Comparison of ENCODE assay signal across 18 mouse cellular contexts in the genomic region with DNA sequence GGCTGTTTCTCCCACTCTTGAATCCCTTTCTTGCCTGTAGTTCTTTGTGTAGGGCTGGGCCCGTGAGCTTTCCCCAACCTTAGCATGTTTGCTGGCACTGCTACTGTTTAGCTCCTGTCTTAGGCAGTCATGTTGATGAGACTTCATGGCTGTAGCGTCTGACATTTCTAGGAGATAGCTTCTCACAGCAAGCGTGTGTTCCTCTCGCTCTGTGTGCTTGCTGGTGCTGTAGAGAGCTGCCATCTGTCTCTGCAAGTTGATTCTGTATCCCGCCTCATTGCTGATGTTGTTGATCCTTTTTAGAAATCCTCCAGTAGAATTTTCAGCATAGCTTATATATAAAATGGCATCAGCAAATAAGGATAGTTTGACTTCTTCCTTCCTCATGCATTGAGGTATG.
DNase-seq lines count a peak whose midpoint lies in the region; ATAC-seq and TF ChIP-seq lines count a peak whose summit lies in the region.
"Had no signal": no experiment of that assay in that cellular context is flagged by ENCODE, and none has a peak within 500 bp of the region (broad histone marks: within the 10 kb centered on the region; RNA-seq: fewer than 3 reads in every experiment).

No protein-coding gene starts in this region.

- H3K27me3 ChIP-seq in forebrain, postnatal 0 days (ENCODE audit: insufficient read depth, low read length), result no peaks in the 10 kb centered on the region
- H3K27me3 ChIP-seq in forebrain, embryonic 11.5 days (ENCODE audit: control insufficient read depth, insufficient read depth, low read length), result no peaks in the 10 kb centered on the region
- H3K27me3 ChIP-seq: hindbrain, embryonic 15.5 days had no signal

- H3K27ac ChIP-seq in forebrain, postnatal 0 days (ENCODE audit: low read depth, low read length), result peak overlapping the region; percentile 54; the same call in 1 of the 2 replicates
- no peak overlapping the region for H3K27ac ChIP-seq in forebrain, embryonic 11.5 days (ENCODE audit: low read depth, low read length)
- H3K27ac ChIP-seq: embryonic facial prominence, embryonic 12.5 days; heart, embryonic 13.5 days; hindbrain, embryonic 15.5 days had no signal

- H3K4me2 ChIP-seq in forebrain, postnatal 0 days (ENCODE audit: low read depth), result no peak overlapping the region
- H3K4me2 ChIP-seq in forebrain, embryonic 11.5 days (ENCODE audit: low read depth, low read length, severe bottlenecking), result no peak overlapping the region
- H3K4me2 ChIP-seq: embryonic facial prominence, embryonic 12.5 days; heart, embryonic 13.5 days; hindbrain, embryonic 15.5 days had no signal

- H3K9me3 ChIP-seq in forebrain, postnatal 0 days (ENCODE audit: low read length), result no peaks in the 10 kb centered on the region
- no peaks in the 10 kb centered on the region for H3K9me3 ChIP-seq in forebrain, embryonic 11.5 days (ENCODE audit: control insufficient read depth, low read length)
- H3K9me3 ChIP-seq: hindbrain, embryonic 15.5 days had no signal

- ATAC-seq in forebrain, postnatal 0 days, result peak; percentile 73
- ATAC-seq in forebrain, embryonic 11.5 days (replicated peaks; ENCODE audit: low FRiP score), result no peak

- no peak for TF ChIP-seq CTCF in forebrain, postnatal 0 days (IDR thresholded peaks at IDR 0.05; ENCODE audit: low read depth)

- H3K4me3 ChIP-seq in forebrain, postnatal 0 days (ENCODE audit: low read depth, low read length), result no peak overlapping the region
- no peak overlapping the region for H3K4me3 ChIP-seq in forebrain, embryonic 11.5 days (ENCODE audit: low read depth, low read length)
- H3K4me3 ChIP-seq: embryonic facial prominence, embryonic 12.5 days; heart, embryonic 13.5 days; hindbrain, embryonic 15.5 days had no signal

- DNase-seq in forebrain, postnatal 0 days, result peak; percentile 56
- DNase-seq in forebrain, embryonic 11.5 days (ENCODE audit: low spot score), result no peak
- peak; percentile 22 to 24 for DNase-seq in layer of hippocampus, adult 8-10 months (ENCODE audit: low spot score in 2 of 2)
- no peak for DNase-seq in layer of hippocampus, postnatal 10 days (ENCODE audit: low spot score in 2 of 2)
- DNase-seq in right cerebral cortex, adult 2 months (ENCODE audit: low spot score in 2 of 2), result peak; percentile 7 to 16
- DNase-seq in right cerebral cortex, postnatal 36 days (ENCODE audit: low spot score in 2 of 2), result no peak
- DNase-seq in telencephalon, adult 2 months (ENCODE audit: low read depth, low spot score), result peak; percentile 32
- no peak for DNase-seq in spleen, postnatal 10 days (ENCODE audit: low spot score in 2 of 2)
- DNase-seq: adrenal gland, adult 2 months; adrenal gland, postnatal 25 days; cerebellum, adult 11 months; cerebellum, adult 8-10 months; cerebellum, postnatal 14 days; gastrocnemius, postnatal 14 days; heart, postnatal 36 days had no signal

- WGBS in forebrain, postnatal 0 days, result 75% methylated on average over 5 of the region's 5 CpGs
- WGBS in forebrain, embryonic 11.5 days, result 87% methylated on average over 5 of the region's 5 CpGs

- H3K36me3 ChIP-seq in forebrain, postnatal 0 days (ENCODE audit: insufficient read depth), result no peaks in the 10 kb centered on the region
- no peaks in the 10 kb centered on the region for H3K36me3 ChIP-seq in forebrain, embryonic 11.5 days (ENCODE audit: control insufficient read depth, insufficient read depth, low read length)
- H3K36me3 ChIP-seq: embryonic facial prominence, embryonic 12.5 days; heart, embryonic 13.5 days; hindbrain, embryonic 15.5 days had no signal

- no peak overlapping the region for H3K9ac ChIP-seq in forebrain, postnatal 0 days
- H3K9ac ChIP-seq in forebrain, embryonic 11.5 days (ENCODE audit: low read length), result no peak overlapping the region
- H3K9ac ChIP-seq: embryonic facial prominence, embryonic 12.5 days; heart, embryonic 13.5 days; hindbrain, embryonic 15.5 days had no signal

- no peaks in the 10 kb centered on the region for H3K4me1 ChIP-seq in forebrain, postnatal 0 days (ENCODE audit: insufficient read depth)
- no peaks in the 10 kb centered on the region for H3K4me1 ChIP-seq in forebrain, embryonic 11.5 days (replicated peaks; ENCODE audit: control insufficient read depth, insufficient read depth, low read length)
- H3K4me1 ChIP-seq: embryonic facial prominence, embryonic 12.5 days; hindbrain, embryonic 15.5 days had no signal

Comparison
In these comparisons a context has a peak if more than half of its experiments do, and no peak if none do; other contexts are left out.
1. DNase-seq: peak in forebrain, postnatal 0 days (single experiment), layer of hippocampus, adult 8-10 months (2 of 2), right cerebral cortex, adult 2 months (2 of 2) and telencephalon, adult 2 months (single experiment); none in forebrain, embryonic 11.5 days (single experiment), layer of hippocampus, postnatal 10 days (0 of 2), right cerebral cortex, postnatal 36 days (0 of 2) and spleen, postnatal 10 days (0 of 2).